18 mouse cellular contexts compared by ENCODE assay signal in genomic region chr7:122180720-122181119, GRCm38 (mm10). TPM values are rescaled to one million over a fixed set of nuclear protein-coding genes. Genes with fewer than 3 reads are reported as not detected.
"Had no signal": no experiment of that assay in that cellular context is flagged by ENCODE, and none has a peak within 500 bp of the region (broad histone marks: within the 10 kb centered on the region; RNA-seq: fewer than 3 reads in every experiment).

No protein-coding gene starts in this region.

- H3K4me2 ChIP-seq: neural tube, embryonic 13.5 days; neural tube, embryonic 15.5 days; stomach, embryonic 15.5 days had no signal

- DNase-seq: retina, postnatal 1 day; right cerebral cortex, adult 18-20 months; right cerebral cortex, postnatal 14 days; right cerebral cortex, postnatal 25 days; right cerebral cortex, postnatal 4 days; spleen, adult 18-20 months; thymus, adult 18-20 months; thymus, adult 2 months; thymus, postnatal 14 days; thymus, postnatal 25 days; thymus, postnatal 36 days; thymus, postnatal 4 days had no signal

- H3K4me3 ChIP-seq: neural tube, embryonic 13.5 days; neural tube, embryonic 15.5 days; stomach, embryonic 15.5 days had no signal

- H3K27ac ChIP-seq: neural tube, embryonic 13.5 days; neural tube, embryonic 15.5 days; stomach, embryonic 15.5 days; stomach, postnatal 0 days had no signal

- H3K36me3 ChIP-seq: neural tube, embryonic 13.5 days; neural tube, embryonic 15.5 days; stomach, embryonic 15.5 days had no signal

- H3K9ac ChIP-seq: neural tube, embryonic 13.5 days; neural tube, embryonic 15.5 days; stomach, embryonic 15.5 days had no signal

- H3K27me3 ChIP-seq: neural tube, embryonic 13.5 days; neural tube, embryonic 15.5 days; stomach, embryonic 15.5 days had no signal

- H3K9me3 ChIP-seq: neural tube, embryonic 13.5 days; neural tube, embryonic 15.5 days; stomach, embryonic 15.5 days had no signal

RNA-seq across cellular contexts. Expression of gene Ern2, which starts 5.3 kb away (rescaled TPM):
- polyA plus RNA-seq: spleen, adult 2 months had no signal

RNA-seq across cellular contexts. Expression of gene Chp2, which starts 38.6 kb away (rescaled TPM):
- polyA plus RNA-seq: stomach, embryonic 14.5 days had no signal
